Mouse (Mus musculus): ENCODE data around the gene Map4k4. TPM values are rescaled to one million over a fixed set of nuclear protein-coding genes. Genes with fewer than 3 reads are reported as not detected.

The Map4k4 gene
- polyA plus RNA-seq, 1 experiment: 147 TPM

- TF ChIP-seq POLR2A (IDR thresholded peaks at IDR 0.05; ENCODE audit: insufficient read length, low read depth) (no peak), REST (IDR thresholded peaks at IDR 0.05; ENCODE audit: insufficient read depth, insufficient read length) (no peak), USF1 (IDR thresholded peaks at IDR 0.05; ENCODE audit: low read depth) (no peak), E2F4 (IDR thresholded peaks at IDR 0.05; ENCODE audit: insufficient read depth) (no peak), TCF3 (IDR thresholded peaks at IDR 0.05; ENCODE audit: insufficient read length, low read depth) (no peak), MYOD1 (IDR thresholded peaks at IDR 0.05; ENCODE audit: control insufficient read depth in 1 of 3, insufficient read length in 2 of 3, low read depth in 2 of 3) (no peak), MYOG (IDR thresholded peaks at IDR 0.05; ENCODE audit: control insufficient read depth in 1 of 3, insufficient read depth in 1 of 3, insufficient read length in 2 of 3, low read depth in 2 of 3) (no peak), TCF12 (IDR thresholded peaks at IDR 0.05; ENCODE audit: insufficient read depth, poor library complexity, severe bottlenecking) (no peak), POLR2AphosphoS2 (IDR thresholded peaks at IDR 0.05; ENCODE audit: insufficient read length, low read depth) (no peak)
- Histone ChIP-seq H3K4me3 (no peak overlapping the region), H3K27me3 (ENCODE audit: control insufficient read depth, insufficient read depth, insufficient read length) (no peaks in the 10 kb centered on the region), H3K4me2 (ENCODE audit: low read depth) (no peak overlapping the region), H3ac (ENCODE audit: control insufficient read depth, insufficient read length) (no peak overlapping the region), H3K79me2 (ENCODE audit: control insufficient read depth, insufficient read depth) (peaks cover 14% of the 10 kb centered on the region), H3K36me3 (ENCODE audit: control insufficient read depth, insufficient read depth) (peaks cover 56% of the 10 kb centered on the region)
Observed at GRCm38 (mm10) chr1:39981970-39982369, 81.3 kb downstream of the Map4k4 start.

- no peak for TF ChIP-seq REST (IDR thresholded peaks at IDR 0.05; ENCODE audit: insufficient read depth, insufficient read length)
- no peak for TF ChIP-seq MYOD1 (IDR thresholded peaks at IDR 0.05; ENCODE audit: control insufficient read depth in 1 of 3, insufficient read length in 2 of 3, low read depth in 2 of 3)
- TF ChIP-seq MYOG (IDR thresholded peaks at IDR 0.05; ENCODE audit: control insufficient read depth in 1 of 3, insufficient read depth in 1 of 3, insufficient read length in 2 of 3, low read depth in 2 of 3): no peak
- no peak for TF ChIP-seq TCF12 (IDR thresholded peaks at IDR 0.05; ENCODE audit: insufficient read depth, poor library complexity, severe bottlenecking)
- TF ChIP-seq SRF (IDR thresholded peaks at IDR 0.05; ENCODE audit: control insufficient read depth, insufficient read length, low read depth): no peak
- no peak for TF ChIP-seq POLR2AphosphoS2 (IDR thresholded peaks at IDR 0.05; ENCODE audit: insufficient read length, low read depth)
- no peak for TF ChIP-seq MAX (IDR thresholded peaks at IDR 0.05; ENCODE audit: low read depth)
- TF ChIP-seq USF1 (IDR thresholded peaks at IDR 0.05; ENCODE audit: low read depth): no peak
- no peak for TF ChIP-seq CEBPB (IDR thresholded peaks at IDR 0.05; ENCODE audit: insufficient read depth, poor library complexity, severe bottlenecking)
- H3K27me3 ChIP-seq (ENCODE audit: control insufficient read depth, insufficient read depth, insufficient read length): no peaks in the 10 kb centered on the region
- H3K4me3 ChIP-seq: no peak overlapping the region
- no peak overlapping the region for H3K4me2 ChIP-seq (ENCODE audit: low read depth)
- H3ac ChIP-seq (ENCODE audit: control insufficient read depth, insufficient read length): no peak overlapping the region
- peaks cover 58% of the 10 kb centered on the region for H3K36me3 ChIP-seq (ENCODE audit: control insufficient read depth, insufficient read depth)
- peaks cover 14% of the 10 kb centered on the region for H3K79me2 ChIP-seq (ENCODE audit: control insufficient read depth, insufficient read depth)
Observed at GRCm38 (mm10) chr1:39982727-39983487, 82.2 kb downstream of the Map4k4 start.

- H3K4me3 ChIP-seq: no peak overlapping the region
- TF ChIP-seq TCF12 (IDR thresholded peaks at IDR 0.05; ENCODE audit: insufficient read depth, poor library complexity, severe bottlenecking) (no peak), POLR2A (IDR thresholded peaks at IDR 0.05; ENCODE audit: insufficient read length, low read depth) (peak; percentile 17), SRF (IDR thresholded peaks at IDR 0.05; ENCODE audit: control insufficient read depth, insufficient read length, low read depth) (no peak), REST (IDR thresholded peaks at IDR 0.05; ENCODE audit: insufficient read depth, insufficient read length) (no peak), MYOD1 (IDR thresholded peaks at IDR 0.05; ENCODE audit: control insufficient read depth in 1 of 3, insufficient read length in 2 of 3, low read depth in 2 of 3) (no peak), MAX (IDR thresholded peaks at IDR 0.05; ENCODE audit: low read depth) (no peak), E2F4 (IDR thresholded peaks at IDR 0.05; ENCODE audit: insufficient read depth) (no peak), TCF3 (IDR thresholded peaks at IDR 0.05; ENCODE audit: insufficient read length, low read depth) (no peak)
- H3K27me3 ChIP-seq (ENCODE audit: control insufficient read depth, insufficient read depth, insufficient read length): no peaks in the 10 kb centered on the region
Observed at GRCm38 (mm10) chr1:39984331-39984730, 83.6 kb downstream of the Map4k4 start.

GRCm38 (mm10) chr1:39986820-39987219 is 86.1 kb downstream of the Map4k4 start:
- peaks cover 61% of the 10 kb centered on the region for H3K36me3 ChIP-seq (ENCODE audit: control insufficient read depth, insufficient read depth)
- H3K4me2 ChIP-seq (ENCODE audit: low read depth): no peak overlapping the region
- H3K4me3 ChIP-seq: no peak overlapping the region
- H3ac ChIP-seq (ENCODE audit: control insufficient read depth, insufficient read length): no peak overlapping the region
- no peaks in the 10 kb centered on the region for H3K27me3 ChIP-seq (ENCODE audit: control insufficient read depth, insufficient read depth, insufficient read length)
- TF ChIP-seq MYOD1 (IDR thresholded peaks at IDR 0.05; ENCODE audit: control insufficient read depth in 1 of 3, insufficient read length in 2 of 3, low read depth in 2 of 3) (no peak), SRF (IDR thresholded peaks at IDR 0.05; ENCODE audit: control insufficient read depth, insufficient read length, low read depth) (no peak), POLR2AphosphoS2 (IDR thresholded peaks at IDR 0.05; ENCODE audit: insufficient read length, low read depth) (no peak), MYOG (IDR thresholded peaks at IDR 0.05; ENCODE audit: control insufficient read depth in 1 of 3, insufficient read depth in 1 of 3, insufficient read length in 2 of 3, low read depth in 2 of 3) (no peak), USF1 (IDR thresholded peaks at IDR 0.05; ENCODE audit: low read depth) (no peak), POLR2A (IDR thresholded peaks at IDR 0.05; ENCODE audit: insufficient read length, low read depth) (no peak), E2F4 (IDR thresholded peaks at IDR 0.05; ENCODE audit: insufficient read depth) (no peak), REST (IDR thresholded peaks at IDR 0.05; ENCODE audit: insufficient read depth, insufficient read length) (no peak), TCF3 (IDR thresholded peaks at IDR 0.05; ENCODE audit: insufficient read length, low read depth) (no peak), CEBPB (IDR thresholded peaks at IDR 0.05; ENCODE audit: insufficient read depth, poor library complexity, severe bottlenecking) (no peak), TCF12 (IDR thresholded peaks at IDR 0.05; ENCODE audit: insufficient read depth, poor library complexity, severe bottlenecking) (no peak), MAX (IDR thresholded peaks at IDR 0.05; ENCODE audit: low read depth) (no peak)
- no peaks in the 10 kb centered on the region for H3K79me2 ChIP-seq (ENCODE audit: control insufficient read depth, insufficient read depth)

More at GRCm38 (mm10) chr1:39984331-39984730, 83.6 kb downstream of the Map4k4 start:
- no peak overlapping the region for H3ac ChIP-seq (ENCODE audit: control insufficient read depth, insufficient read length)
- peaks cover 10% of the 10 kb centered on the region for H3K79me2 ChIP-seq (ENCODE audit: control insufficient read depth, insufficient read depth)
- H3K36me3 ChIP-seq (ENCODE audit: control insufficient read depth, insufficient read depth): peaks cover 62% of the 10 kb centered on the region
- no peak overlapping the region for H3K4me2 ChIP-seq (ENCODE audit: low read depth)
